Mouse (Mus musculus): ENCODE results near the gene Islr2. TPM values are rescaled to one million over a fixed set of nuclear protein-coding genes. Genes with fewer than 3 reads are reported as not detected.
"Not testable (repeated sequence)": the region's sequence is repeated elsewhere in the genome, so short reads cannot be mapped to it uniquely, and the experiment has no call there.

Islr2 gene
- 7.8 and 12.8 TPM in 2 replicates for total RNA-seq (2012; rRNA removed)

GRCm38 (mm10) chr9:58203516-58204447 is at the start of gene Islr2, which contains the start of gene Islr:
Gene Islr2, minus strand, starts transcription at chr9:58204319.
Gene Islr, minus strand, starts transcription at chr9:58204306.
- no peaks in the 10 kb centered on the region for H3K9me3 ChIP-seq (ENCODE audit: control insufficient read depth, insufficient read depth, low read depth, low read length)
- TF ChIP-seq MAFK (IDR thresholded peaks at IDR 0.05; ENCODE audit: insufficient read depth, low read depth, low read length) (no peak), ZC3H11A (IDR thresholded peaks at IDR 0.05; ENCODE audit: borderline replicate concordance, low read depth, low read length) (no peak), ZNF384 (IDR thresholded peaks at IDR 0.05; ENCODE audit: low read depth, low read length) (no peak), HCFC1 (IDR thresholded peaks at IDR 0.05; ENCODE audit: borderline replicate concordance, insufficient read depth, low read length) (no peak), CHD2 (IDR thresholded peaks at IDR 0.05; ENCODE audit: low read depth, low read length) (0 out of 2 replicates have a peak, but pooled peaks have one; percentile 22)
- in situ Hi-C loops (cut with MboI; ENCODE audit: low sequenced_read_pairs in 2 of 2, unreplicated experiment in 2 of 2) = loop anchor here (5.0 to 25.0 kb wide), 2 partner anchors 166 to 341 kb away; no protein-coding TSS in a partner anchor
- H3K27ac ChIP-seq (ENCODE audit: insufficient read depth, low read depth, low read length, poor library complexity, severe bottlenecking) = no peak within 1 kb of the TSS; the same call in 1 of the 2 replicates
- DNase-seq (ENCODE audit: low read depth, low spot score) = peak; percentile 69
- peak within 1 kb of the TSS; percentile 60 to 82 for H3K4me3 ChIP-seq (ENCODE audit: insufficient read depth in 1 of 2, low read depth in 1 of 2, low read length in 2 of 2, poor library complexity in 1 of 2, severe bottlenecking in 1 of 2)
- H3K36me3 ChIP-seq (ENCODE audit: control insufficient read depth, insufficient read depth, low read length, poor library complexity, severe bottlenecking) = no peaks in the 10 kb centered on the region
- H3K9ac ChIP-seq (ENCODE audit: insufficient read depth, low read depth, low read length, poor library complexity, severe bottlenecking) = peak within 1 kb of the TSS; percentile 54; the same call in 1 of the 2 replicates
- peaks cover 4 to 27% of the 10 kb centered on the region in 2 experiments; a peak in 1 of 4 replicates for H3K4me1 ChIP-seq (ENCODE audit: control insufficient read depth in 2 of 2, insufficient read depth in 2 of 2, low read length in 2 of 2, poor library complexity in 1 of 2)

- peak overlapping the region; percentile 80 to 95 for H3K4me3 ChIP-seq (ENCODE audit: insufficient read depth in 1 of 2, low read depth in 1 of 2, low read length in 2 of 2, poor library complexity in 1 of 2, severe bottlenecking in 1 of 2)
- H3K9me3 ChIP-seq (ENCODE audit: control insufficient read depth, insufficient read depth, low read depth, low read length); in situ Hi-C loops (cut with MboI; ENCODE audit: low sequenced_read_pairs in 2 of 2, unreplicated experiment in 2 of 2); DNase-seq (ENCODE audit: low read depth, low spot score): not testable (repeated sequence)
- peak overlapping the region; percentile 80 for H3K9ac ChIP-seq (ENCODE audit: insufficient read depth, low read depth, low read length, poor library complexity, severe bottlenecking)
- H3K27ac ChIP-seq (ENCODE audit: insufficient read depth, low read depth, low read length, poor library complexity, severe bottlenecking) = peak overlapping the region; percentile 63; the same call in 1 of the 2 replicates
- peak; percentile 89 for TF ChIP-seq ZNF384 (IDR thresholded peaks at IDR 0.05; ENCODE audit: low read depth, low read length)
- peaks cover 16 to 26% of the 10 kb centered on the region in 2 experiments for H3K4me1 ChIP-seq (ENCODE audit: control insufficient read depth in 2 of 2, insufficient read depth in 2 of 2, low read length in 2 of 2, poor library complexity in 1 of 2)
- H3K36me3 ChIP-seq (ENCODE audit: control insufficient read depth, insufficient read depth, low read length, poor library complexity, severe bottlenecking) = peaks cover 25% of the 10 kb centered on the region
Observed at GRCm38 (mm10) chr9:58253805-58254122, 49.6 kb upstream of the Islr2 start.

GRCm38 (mm10) chr9:58253033-58253804 is 49.1 kb upstream of the Islr2 start, which contains the start of gene Stoml1:
Gene Stoml1, plus strand, starts transcription at chr9:58253164.
- Histone ChIP-seq H3K4me3 (ENCODE audit: insufficient read depth in 1 of 2, low read depth in 1 of 2, low read length in 2 of 2, poor library complexity in 1 of 2, severe bottlenecking in 1 of 2) (peak within 1 kb of the TSS; percentile 80 to 95), H3K9ac (ENCODE audit: insufficient read depth, low read depth, low read length, poor library complexity, severe bottlenecking) (peak within 1 kb of the TSS; percentile 80), H3K27ac (ENCODE audit: insufficient read depth, low read depth, low read length, poor library complexity, severe bottlenecking) (peak within 1 kb of the TSS; percentile 63), H3K4me1 (ENCODE audit: control insufficient read depth in 2 of 2, insufficient read depth in 2 of 2, low read length in 2 of 2, poor library complexity in 1 of 2) (peaks cover 16 to 22% of the 10 kb centered on the region in 2 experiments), H3K9me3 (ENCODE audit: control insufficient read depth, insufficient read depth, low read depth, low read length) (no peaks in the 10 kb centered on the region), H3K36me3 (ENCODE audit: control insufficient read depth, insufficient read depth, low read length, poor library complexity, severe bottlenecking) (peaks cover 21% of the 10 kb centered on the region)
- TF ChIP-seq MAFK (IDR thresholded peaks at IDR 0.05; ENCODE audit: insufficient read depth, low read depth, low read length) = 0 out of 2 replicates have a peak, but pooled peaks have one; percentile 25
- TF ChIP-seq HCFC1 (IDR thresholded peaks at IDR 0.05; ENCODE audit: borderline replicate concordance, insufficient read depth, low read length) = peak; percentile 77; the same call in 1 of the 2 replicates
- no peak for TF ChIP-seq ZC3H11A (IDR thresholded peaks at IDR 0.05; ENCODE audit: borderline replicate concordance, low read depth, low read length)
- TF ChIP-seq CHD2 (IDR thresholded peaks at IDR 0.05; ENCODE audit: low read depth, low read length) = no peak
- in situ Hi-C loops (cut with MboI; ENCODE audit: low sequenced_read_pairs in 2 of 2, unreplicated experiment in 2 of 2) = no loop called here
- DNase-seq (ENCODE audit: low read depth, low spot score) = peak; percentile 95

GRCm38 (mm10) chr9:58250730-58251129 is 46.6 kb upstream of the Islr2 start:
- H3K9me3 ChIP-seq (ENCODE audit: control insufficient read depth, insufficient read depth, low read depth, low read length); in situ Hi-C loops (cut with MboI; ENCODE audit: low sequenced_read_pairs in 2 of 2, unreplicated experiment in 2 of 2); DNase-seq (ENCODE audit: low read depth, low spot score): not testable (repeated sequence)
- H3K4me1 ChIP-seq (ENCODE audit: control insufficient read depth in 2 of 2, insufficient read depth in 2 of 2, low read length in 2 of 2, poor library complexity in 1 of 2) = peaks cover 10 to 20% of the 10 kb centered on the region in 2 experiments
- peak overlapping the region; percentile 97; the same call in 1 of the 2 replicates for H3K9ac ChIP-seq (ENCODE audit: insufficient read depth, low read depth, low read length, poor library complexity, severe bottlenecking)
- peak overlapping the region in 1 of 2 experiments; percentile 85; a peak in 1 of 4 replicates for H3K4me3 ChIP-seq (ENCODE audit: insufficient read depth in 1 of 2, low read depth in 1 of 2, low read length in 2 of 2, poor library complexity in 1 of 2, severe bottlenecking in 1 of 2)
- peak overlapping the region; percentile 99; the same call in 1 of the 2 replicates for H3K27ac ChIP-seq (ENCODE audit: insufficient read depth, low read depth, low read length, poor library complexity, severe bottlenecking)
- H3K36me3 ChIP-seq (ENCODE audit: control insufficient read depth, insufficient read depth, low read length, poor library complexity, severe bottlenecking) = peaks cover 11% of the 10 kb centered on the region
